Mouse (Mus musculus) spleen, postnatal 14 days (tissue): ENCODE measurements around the gene Zfp423.

Experiments used
- DNase-seq, 2 experiments: peaks; one replicate each; pipeline ENCODE4 v3.0.0; 2021 to 2022; ENCODE audit warnings: low spot score in 2 of 2

The Zfp423 gene

DNA sequence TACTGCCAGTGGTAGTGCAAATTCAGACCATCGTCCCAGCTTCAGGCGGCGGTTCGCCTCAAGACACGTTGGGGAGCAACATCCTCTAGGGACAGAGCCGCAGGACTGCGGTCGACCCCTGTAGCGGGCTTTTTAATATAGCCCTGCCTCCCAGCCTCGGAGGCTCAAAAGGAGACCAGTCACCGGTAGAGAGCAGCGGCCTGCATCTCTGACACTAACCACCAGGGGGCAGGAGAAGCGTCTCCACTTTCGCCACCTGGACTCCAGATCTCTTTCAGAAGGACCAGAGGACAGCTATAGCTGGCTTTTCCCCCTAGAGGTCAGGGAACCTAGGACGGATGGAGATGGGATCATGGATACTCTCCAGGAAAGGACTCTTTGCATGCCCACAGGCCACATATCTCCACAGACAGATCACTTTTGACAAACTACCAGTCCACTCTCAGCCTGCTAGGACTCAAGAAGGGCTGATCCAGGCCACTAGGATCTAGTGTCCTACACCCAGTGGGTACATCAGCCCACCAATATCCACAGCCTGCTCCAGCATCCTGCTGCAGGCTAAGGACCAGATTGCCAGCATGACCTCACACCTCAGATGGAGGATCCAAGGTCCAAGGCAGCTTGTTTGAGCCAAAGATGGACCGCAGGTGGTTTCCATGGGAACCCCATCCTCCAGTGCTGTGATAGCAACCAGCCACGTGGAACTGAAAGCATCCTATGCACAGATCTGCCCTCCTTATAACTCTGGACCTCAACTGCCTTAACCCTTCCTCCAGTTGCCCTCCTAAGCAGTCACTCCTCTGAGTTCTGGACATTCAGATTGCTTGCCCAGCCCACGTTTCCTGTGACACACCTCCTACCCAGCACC lies 295.8 kb downstream of the Zfp423 start:
- peak; percentile 42 to 66 for DNase-seq

DNA sequence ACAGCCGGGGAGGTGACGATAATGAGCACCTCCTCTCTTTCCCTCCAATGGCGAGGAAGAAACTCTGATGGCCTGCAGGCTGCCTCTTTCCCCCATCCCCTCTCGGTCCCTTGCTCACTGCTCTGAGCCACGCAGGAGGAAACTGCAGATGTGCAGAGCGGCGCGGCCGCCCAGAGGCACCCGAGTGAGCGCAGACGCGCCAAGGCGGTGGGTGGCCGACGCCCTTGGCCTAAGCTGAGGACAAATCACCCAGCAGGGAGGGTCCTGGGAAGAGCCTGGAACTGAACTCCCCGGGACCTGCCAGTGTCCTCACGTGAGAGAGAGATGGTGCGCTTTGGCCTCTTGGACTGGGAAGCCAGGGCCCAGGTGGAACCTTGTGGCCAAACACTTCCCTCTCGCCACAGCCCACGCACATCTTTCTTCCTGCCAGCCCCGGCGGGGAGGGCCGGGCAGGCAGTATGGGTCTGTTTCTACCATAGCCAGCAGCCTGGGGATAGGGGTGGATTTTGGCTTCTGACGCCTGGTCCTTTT lies 296.5 kb downstream of the Zfp423 start:
- peak; percentile 17 to 32 for DNase-seq

DNA sequence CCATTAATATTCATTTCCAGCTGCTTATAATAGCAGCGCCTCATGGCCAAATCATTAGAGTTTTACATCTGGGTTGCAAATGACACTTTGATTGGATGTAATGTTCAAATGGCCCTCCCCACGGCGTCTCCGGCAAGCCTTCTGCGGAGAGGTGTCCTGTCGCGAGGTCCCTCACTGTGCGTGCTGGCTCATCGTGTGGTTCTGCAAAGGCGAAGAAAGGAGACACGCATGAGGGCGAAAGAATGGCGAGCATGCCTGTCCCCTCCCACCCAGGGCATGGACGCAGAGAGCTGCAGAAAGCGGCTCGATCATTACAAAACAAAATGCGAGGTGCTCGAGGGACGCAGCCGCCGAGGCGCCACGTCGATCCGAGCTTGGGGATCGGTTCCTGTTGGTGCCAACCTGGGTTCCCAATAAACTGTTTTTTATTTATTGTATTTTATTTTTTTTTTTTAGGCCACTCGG lies 297.1 kb downstream of the Zfp423 start:
- DNase-seq, result peak in 1 of 2 experiments; percentile 28

DNA sequence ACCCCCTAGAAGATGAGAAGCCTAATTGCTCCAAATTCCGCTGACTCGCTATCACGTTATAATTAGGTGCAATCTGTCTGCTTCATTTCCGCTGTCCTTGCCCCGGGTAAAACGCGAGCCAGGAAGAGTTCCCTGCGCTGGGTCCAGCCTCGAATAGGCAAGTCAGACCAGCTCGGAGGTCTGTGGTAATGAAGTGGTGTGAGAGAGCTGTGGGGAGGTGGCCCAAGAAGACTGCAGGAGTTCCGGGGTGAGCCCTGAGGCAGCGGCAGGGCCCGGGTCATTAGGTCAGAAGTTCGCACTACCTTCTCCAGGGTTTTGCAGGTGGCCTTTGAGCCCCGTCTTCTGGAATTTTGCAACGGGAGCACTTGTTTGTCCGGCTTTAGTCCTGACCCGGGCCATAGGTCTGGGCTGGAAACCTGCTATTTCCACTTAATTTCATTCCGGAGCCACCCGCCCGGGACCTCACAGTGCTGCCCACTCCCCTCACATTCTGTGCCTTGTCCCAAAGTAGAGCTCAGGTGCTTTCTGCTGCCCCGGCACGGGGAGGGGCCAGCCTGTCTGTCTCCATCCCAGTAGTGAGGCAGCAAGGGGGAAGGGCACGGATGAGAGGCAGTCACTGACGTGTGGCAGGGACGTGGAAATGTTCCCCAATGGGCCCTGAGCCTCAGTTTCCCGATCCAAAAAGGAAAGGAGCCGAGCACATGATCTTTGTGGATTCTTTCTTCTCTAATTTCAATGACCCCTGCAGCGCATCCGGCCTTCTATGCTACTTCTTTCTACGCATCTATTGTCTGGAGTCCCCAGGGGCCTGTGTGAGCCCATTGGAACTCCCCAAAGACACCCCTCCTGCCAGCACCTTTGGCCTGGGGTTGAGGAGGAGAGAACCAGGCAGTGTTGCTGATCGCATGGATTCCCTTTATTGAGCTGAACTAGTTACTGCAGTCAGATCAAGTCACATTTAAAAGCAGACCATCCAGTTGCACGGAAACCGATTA lies 298.2 kb downstream of the Zfp423 start:
- no peak for DNase-seq

DNA sequence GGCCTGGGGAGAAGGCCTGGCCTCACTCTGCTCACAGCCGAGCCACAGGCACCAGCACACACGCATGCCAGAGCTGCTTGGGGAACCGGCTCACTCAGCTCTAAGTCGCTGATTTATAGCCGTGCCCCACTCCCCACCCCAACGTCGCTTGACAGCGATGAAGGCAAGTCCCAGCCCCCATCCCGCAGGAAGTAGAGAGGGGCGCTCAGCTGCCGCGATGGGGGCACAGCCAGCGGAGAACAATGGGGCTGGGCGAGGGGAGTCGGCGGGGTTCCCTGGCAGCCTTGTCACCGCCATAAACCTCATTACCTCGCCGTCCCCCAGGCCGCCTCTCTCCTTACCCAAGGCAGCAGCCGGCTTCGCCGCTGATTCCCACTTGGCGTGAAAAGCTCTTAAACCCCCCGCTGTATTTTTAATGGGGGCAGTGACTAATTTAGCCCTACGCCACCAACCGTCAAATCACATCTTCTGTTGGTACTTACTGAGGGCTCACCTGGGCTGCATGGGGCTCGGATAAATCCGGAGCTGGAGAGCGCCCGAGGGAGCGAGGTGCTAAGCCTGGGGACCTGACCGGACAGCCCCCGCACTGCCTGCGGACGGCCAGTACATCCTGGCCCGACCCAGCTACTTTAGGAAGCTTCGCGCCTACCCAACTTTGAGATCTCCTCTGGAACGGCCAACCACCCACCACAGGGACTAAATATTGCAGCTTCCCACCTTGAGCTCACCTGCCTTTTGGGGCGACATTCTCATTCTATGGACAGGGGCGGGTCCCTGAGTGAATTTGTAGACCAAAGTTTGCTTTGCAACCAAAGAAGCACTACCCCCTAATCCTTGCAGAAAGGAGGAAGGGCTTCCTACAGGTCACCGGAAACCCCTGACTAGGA lies 299.1 kb downstream of the Zfp423 start:
- DNase-seq, result no peak

DNA sequence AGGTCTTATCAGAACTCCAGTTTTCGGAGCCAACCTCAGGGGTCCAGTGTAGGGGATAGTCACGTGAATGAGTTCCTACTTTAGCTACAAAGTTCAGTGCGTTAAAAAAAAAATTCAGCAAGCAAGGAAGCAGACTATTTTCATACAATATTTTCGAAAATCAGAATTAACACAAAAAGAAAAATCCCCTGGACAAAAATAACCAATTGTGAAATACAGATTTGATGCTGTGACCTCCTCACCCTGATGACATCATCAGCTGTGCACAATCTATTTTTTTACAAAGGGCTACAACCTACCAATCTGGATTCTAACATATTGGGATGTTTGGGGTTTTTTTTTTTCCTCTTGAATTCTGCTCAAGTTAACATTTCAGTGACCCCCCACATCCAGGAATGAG lies 301.9 kb downstream of the Zfp423 start:
- DNase-seq, result no peak

DNA sequence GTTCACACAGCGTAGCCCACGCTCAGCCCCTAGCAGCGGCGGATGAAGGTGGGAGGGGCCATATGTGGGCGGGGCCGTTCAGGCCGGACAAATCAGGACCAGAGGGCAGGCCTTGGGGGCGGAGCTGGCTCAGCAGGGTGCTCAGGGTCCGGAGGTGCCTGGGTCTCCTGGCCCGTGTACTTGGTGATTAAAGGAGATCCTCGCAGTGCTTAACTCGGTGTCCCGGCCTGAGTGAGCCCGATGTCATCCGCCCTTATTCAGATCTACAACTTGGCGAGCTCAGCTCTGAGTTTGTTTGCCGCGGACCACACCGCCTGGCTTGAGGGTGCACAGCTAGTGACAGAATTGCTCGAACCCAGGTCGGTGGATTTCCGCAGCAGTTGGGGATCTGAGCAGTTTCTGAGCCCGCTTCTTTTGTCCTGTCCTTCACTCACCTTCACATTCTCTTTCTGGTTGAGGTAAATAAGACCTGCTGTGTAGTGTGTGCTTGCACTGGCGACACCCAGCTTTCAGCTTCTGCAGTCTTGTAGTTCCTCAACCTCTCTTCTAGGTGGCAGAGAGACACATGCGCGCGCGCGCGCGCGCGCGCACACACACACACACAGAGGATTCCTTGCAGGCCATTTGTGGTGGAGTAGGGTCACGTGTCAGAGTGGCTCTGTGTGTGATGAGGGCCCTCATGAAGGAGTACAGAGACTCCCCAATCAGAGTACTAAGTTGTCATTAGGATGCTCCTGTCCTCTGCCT lies 302.7 kb downstream of the Zfp423 start:
- peak; percentile 49 to 68 for DNase-seq

DNA sequence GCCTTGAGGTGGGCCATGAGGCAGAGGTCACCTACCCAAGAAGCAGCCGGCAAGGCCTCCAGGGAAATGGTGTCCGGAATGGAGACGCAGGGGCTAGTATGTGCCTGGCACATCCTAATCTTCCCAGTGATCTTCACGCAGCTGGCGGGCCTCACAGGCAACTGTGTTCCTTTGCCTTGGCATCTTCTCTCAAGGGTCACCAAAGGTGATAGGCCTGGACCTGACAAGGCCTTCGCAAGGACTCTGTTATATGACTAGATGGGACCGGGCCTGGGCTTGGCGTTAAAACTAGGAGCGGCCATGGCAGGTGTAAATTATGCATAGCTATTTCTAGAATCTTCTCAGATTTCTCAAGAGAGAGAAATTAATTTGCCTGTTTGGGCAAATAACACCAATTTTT lies 303.4 kb downstream of the Zfp423 start:
- DNase-seq, result no peak

DNA sequence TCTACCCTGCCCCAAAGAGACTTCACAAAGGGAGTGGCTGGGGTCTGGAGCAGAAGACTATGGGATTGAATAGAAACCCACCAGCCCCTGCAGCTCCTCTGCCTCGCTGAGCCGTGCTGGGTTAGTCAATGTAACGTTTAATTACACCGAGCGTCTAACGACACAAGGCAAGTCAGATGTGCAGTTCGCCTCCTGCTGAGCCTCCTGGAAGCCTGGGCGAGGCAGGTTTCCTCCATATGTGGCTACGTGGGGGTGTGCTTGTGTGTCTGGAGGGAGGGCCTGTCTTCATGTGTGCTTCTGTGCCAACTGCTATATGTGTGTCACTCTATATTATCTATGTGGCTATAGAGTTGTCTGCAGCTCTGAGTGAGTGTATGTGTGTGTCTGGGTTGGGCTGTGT lies 311.6 kb downstream of the Zfp423 start:
- no peak for DNase-seq

DNA sequence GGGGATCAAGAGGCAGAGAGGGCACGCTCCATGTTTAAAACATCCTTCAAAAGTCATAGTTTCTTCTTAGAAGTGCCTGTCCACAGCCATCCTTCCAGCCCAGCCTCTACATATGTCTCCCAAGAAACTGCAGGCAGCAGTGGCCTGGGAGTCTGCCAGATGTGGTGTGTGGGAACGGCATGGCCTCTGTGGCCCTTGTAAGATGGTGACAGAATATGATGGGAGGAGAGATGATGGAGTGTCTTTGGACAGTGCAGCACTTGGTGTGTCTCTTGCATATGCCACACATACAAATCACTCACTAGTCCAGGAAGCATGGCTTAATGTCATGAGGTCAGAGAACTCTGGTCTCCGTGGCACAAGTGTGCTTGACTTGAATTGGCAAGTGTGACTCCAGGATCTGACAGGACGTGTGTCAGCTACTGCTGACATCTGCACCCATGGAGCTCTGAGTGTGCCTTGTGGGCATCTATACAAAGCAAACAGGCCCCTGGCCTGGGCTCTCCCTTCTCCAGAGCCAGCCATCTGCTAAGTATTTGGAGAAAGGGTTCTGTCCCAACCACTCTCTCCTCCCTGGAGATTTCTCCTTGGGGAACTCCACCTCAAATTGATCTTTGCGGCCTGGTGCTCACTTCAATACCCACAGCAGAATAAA lies 313.4 kb downstream of the Zfp423 start:
- no peak for DNase-seq

DNA sequence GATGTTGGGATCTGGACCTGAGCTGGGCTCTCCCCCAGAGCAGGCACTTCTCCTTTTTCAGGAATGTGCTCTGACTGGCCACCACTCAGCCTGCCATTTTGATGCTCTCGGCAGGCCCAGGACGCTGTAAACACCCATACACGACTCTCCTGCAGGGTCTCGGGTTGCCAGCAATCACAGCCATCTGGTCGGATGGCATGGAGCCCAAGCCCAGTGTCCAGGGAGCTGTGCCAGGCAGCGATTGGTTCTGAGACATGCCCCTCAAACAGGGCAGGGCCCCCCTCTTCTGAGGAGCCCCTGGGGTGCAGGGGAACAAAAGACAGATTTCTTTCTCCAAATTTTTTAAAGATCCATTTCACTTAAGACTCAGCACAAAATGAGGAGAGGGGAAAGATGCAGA lies 314.0 kb downstream of the Zfp423 start:
- no peak for DNase-seq

DNA sequence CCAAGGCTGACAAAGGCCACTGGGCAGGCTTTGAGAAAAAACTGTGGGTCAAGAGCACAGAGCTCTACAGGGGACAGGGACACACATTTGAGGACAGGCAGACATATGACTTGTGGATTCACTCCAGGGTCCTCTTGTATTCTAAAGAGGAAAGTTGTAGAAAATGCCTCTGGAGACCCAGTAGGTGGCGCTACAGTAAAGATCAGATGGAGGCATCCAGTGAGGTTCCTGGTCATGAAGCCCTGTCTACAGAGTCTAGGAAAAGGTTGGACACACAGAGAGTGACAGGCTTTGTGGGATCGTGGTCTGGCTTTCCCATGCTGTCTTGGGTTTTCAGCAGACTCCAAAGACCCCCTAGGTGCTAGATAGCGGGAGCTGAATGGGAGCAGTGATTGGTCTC lies 318.5 kb downstream of the Zfp423 start:
- no peak for DNase-seq

DNA sequence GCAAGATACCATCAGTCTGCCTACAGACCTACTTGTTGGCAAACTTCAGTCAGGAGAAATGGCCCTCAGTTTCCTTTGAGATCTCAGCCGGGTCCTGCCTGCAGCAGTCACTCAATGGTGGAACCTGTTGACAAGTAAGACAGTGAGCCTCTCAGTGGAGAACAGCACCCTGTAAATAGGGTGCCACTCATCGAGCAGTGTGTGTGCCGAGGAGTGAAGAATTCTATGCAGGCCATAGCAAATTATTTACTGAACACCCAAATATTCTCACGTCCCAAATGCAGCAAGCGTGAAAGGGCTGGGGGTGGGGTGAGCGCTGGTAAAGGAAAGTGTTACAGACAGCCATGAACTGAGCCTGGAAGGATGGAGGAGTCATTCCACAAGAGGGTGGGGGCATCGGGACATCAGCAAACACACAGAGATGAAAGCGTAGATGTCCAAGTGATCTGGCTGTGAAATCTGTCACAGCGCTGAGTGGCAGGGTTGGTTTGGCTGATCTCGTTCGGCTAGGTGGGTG lies 323.1 kb downstream of the Zfp423 start:
- no peak for DNase-seq

DNA sequence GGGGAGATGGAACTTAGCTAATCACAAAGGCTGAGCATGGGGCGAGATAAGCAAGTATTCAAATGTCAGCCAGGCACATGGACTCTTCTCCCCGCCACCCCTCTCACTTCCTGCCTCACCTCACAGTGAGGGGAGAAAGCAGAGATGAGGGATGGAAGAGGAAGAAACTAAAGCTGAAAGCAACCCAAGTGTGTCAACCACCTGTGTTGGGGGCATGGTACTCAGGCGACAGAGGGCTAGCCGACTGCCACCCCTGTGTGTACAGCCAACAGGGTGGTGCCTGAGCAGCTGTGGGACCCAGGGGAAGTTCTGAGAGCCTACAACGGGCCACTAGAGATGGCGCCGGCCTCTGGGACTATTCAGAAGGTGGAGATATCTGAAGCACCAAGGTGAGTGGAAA lies 327.6 kb downstream of the Zfp423 start:
- no peak for DNase-seq

DNA sequence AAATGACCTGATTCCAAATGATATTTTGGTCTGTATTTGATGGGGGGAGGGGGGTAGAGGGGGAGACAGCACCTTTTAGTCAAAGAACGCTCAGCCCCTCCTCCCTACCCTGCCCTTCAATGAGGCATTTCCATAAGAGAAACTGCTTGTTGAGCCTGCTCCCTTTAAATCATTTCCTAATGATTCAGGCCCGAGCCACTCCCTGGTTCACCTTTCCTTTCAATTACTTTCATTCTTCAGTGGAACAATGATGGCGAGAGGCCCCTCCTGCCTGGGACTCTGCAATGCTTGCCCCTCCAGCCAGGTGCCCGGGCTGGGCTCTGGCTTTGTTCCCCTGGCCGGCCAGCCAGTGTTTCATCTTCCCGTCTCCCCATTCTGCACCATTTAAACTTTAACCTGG lies 329.7 kb downstream of the Zfp423 start:
- DNase-seq, result no peak

DNA sequence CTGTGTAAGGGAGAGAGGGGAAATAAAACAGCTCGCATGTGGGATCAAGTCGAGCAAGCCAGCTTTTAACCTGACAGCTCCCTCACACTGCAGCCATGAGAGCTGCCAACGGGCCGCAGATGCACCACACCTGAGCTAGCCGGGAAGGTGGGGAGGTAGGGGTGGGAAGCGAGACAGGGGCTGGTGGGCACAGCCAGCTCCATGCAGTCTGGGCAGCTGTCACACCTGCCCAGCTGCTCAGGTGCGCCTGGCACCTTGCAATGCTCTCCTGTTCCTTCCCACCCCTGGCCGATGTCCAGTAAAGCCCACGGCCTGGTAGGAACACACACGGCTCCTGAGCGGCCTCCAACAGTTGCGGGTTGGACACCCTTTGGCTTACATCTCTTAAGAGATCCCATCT lies 338.2 kb downstream of the Zfp423 start:
- no peak for DNase-seq

DNA sequence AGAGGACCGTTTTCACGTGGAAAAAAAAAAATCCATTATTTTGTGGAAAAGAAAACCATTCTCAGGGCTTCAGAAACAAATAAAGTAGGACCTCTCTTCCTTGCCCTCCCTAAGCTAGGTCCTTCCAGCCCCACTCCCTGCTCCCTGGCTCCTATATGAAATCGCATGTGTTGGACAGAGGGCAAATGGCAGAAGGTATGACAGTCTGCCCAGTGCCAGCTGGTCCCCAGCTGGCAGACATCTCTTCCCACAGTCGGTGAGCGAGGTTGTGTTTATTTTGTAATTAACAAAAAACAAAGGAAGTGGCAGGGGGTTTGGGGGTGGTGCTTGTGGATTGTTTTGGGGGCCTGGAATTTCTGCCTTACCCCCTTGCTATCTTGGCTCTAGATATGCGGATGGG lies 339.2 kb downstream of the Zfp423 start:
- DNase-seq, result no peak

DNA sequence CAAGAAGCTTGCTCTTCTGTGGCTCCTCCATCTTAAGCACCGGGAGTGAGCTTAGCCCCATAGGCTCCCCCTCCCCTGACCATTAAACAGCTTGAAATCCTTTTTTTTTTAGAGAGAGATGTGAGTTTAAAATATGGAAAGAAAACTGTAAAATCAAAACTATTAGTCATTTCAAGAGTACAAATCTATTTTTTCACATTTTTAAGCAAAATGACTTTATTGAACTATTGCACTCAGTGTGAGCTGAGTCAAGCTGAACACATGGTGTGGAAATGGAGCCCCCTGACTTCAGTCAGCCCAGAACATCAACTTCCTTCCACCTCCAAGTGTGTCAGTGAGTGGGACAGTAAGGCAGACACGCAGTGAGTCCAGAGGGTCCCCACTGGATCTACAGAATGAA lies 339.9 kb downstream of the Zfp423 start:
- DNase-seq, result no peak

DNA sequence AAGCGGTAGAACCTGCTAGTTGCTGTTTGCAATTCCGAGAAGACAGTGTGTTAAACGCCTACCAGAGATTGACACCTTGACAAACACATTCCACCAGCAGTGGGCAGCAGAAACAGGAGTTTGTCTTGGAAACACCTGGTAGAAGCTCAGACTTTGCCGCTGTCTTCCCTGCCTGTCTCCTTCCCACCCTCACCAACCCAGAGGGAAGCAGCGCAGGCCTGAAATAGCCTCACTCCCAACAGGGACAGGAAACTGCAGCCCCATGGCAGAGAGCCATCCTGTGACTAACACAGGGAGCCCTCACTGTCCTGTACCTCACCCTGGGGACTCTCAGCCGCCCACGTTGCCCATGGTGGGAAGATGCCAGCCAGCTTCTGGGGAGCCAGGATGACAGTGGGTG lies 340.3 kb downstream of the Zfp423 start:
- DNase-seq, result no peak

DNA sequence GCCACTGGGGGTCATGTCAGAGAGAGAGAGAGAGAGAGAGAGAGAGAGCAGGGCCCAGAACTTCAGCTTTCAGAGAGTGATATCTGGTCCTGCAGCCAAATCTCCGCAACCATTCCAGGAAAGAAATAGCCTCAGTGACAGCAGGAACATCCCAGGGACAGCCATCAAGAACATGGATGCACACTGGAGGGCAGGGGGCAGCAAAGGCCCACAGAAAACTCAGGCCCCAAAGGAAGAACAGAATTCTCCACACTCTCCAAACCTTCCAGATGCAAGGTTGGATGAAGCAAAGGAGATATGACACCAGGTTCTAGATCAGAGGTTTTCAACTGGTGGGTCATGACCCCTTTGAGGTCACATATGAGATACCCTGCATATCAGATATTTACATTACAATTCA lies 345.7 kb downstream of the Zfp423 start:
- no peak for DNase-seq
